Mouse (Mus musculus): ENCODE results near the gene Dnajc11. TPM values are rescaled to one million over a fixed set of nuclear protein-coding genes. Genes with fewer than 3 reads are reported as not detected.

Gene Dnajc11
- polyA plus RNA-seq, 1 experiment from 2014 or later: 71.4 TPM

DNA sequence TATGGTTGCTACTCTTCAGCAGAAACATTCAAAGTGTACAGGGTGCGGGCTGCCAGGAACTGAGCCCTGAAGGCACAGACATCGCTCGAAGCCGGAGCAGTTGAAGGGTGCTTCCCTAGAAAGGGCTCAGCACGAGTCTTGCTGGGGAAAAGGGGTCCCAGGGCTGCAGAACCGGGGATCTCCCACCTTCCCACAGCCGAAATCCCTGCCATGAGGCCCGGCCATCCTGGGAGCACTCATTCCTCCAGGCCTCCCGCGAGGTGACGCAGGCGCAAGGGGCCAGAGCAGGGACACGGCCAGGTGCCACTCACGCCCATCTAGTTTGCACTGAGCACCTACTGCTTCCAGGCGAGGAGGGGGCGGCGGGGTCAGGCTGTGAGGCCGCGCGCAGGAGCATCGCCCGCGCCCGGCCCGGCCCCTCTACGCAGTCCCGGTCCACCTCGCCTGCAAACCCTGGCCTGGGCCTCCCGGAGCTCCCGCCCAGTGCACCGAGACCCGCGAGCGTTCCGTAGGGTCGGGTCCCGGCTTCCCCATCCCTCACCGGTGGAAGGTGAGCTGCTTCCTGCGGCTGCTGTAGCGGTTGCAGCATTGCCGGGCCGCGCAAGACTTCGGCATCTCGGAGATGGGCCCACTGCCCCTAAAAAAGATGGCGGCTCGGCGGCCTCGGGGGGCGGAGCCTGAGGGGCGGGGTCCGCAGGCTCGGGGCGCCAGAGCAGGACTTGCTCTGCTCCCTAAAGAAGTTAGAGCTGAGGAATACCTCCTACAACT, 55.0 kb downstream of the Dnajc11 start, which contains the start of gene Thap3:
TSS of gene Thap3 (minus strand) at position 656 of the 768 bp plus-strand sequence.
- Histone ChIP-seq H3K4me1 (peaks cover 54% of the 10 kb centered on the region), H3K27ac (peak within 1 kb of the TSS; percentile 92), H3K9ac (peak within 1 kb of the TSS; percentile 97), H3K4me3 (peak within 1 kb of the TSS; percentile 90), H3K4me2 (peak within 1 kb of the TSS; percentile 82), H3K36me3 (peaks cover 55% of the 10 kb centered on the region), H3K27me3 (no peaks in the 10 kb centered on the region), H3K9me3 (no peaks in the 10 kb centered on the region)
- WGBS: 2% methylated on average over 54 of the region's 54 CpGs
- ATAC-seq (ENCODE audit: insufficient number of reproducible peaks, insufficient read depth, low FRiP score, low TSS enrichment, low read depth): peak; percentile 68

DNA sequence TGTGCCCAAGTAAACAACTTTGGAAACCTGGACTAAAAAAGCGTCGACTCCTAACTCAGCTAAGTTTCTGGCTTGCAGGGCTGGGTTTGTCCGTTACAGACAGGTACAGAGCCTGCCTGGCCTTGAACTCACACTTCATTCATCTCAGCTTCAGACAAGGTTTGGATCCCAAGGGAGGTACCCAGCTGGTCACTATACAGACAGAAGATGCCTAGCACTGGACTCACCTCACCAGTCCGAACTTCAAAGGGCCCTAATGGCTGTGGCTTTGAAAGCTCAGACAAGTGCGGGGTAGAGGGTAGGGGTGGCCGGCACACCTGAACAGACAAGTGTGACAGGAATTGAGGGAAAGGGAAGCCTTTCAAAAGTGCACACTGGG, 55.6 kb downstream of the Dnajc11 start:
- Histone ChIP-seq H3K9me3 (no peaks in the 10 kb centered on the region), H3K9ac (peak overlapping the region; percentile 97), H3K4me2 (peak overlapping the region; percentile 82), H3K27ac (peak overlapping the region; percentile 92), H3K36me3 (peaks cover 51% of the 10 kb centered on the region), H3K4me1 (peaks cover 56% of the 10 kb centered on the region), H3K4me3 (peak overlapping the region; percentile 90), H3K27me3 (no peaks in the 10 kb centered on the region)
- 28% methylated on average over 6 of the region's 6 CpGs for WGBS
- ATAC-seq (ENCODE audit: insufficient number of reproducible peaks, insufficient read depth, low FRiP score, low TSS enrichment, low read depth): no peak

DNA sequence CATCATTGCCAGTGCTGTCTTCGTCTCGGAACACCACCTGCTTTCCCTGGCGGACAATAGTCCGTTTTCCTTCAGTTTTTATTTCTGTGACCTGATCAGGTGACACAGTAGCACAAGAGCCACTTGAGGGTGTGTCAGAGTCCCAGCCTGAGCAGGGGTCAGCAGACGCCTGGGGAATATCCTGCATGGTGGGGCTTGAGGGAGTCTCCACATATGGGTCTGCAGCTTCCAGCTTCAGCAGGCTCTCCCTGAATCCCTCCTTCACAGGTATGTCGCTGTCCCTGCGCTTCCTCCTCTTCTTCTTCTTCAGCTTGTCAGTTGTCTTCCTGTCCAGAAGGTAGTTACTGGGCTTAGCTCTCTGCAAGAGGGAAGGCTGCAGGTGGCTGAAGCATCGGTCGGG, 58.6 kb downstream of the Dnajc11 start:
- no peak overlapping the region for H3K27ac ChIP-seq
- peaks cover 41% of the 10 kb centered on the region for H3K4me1 ChIP-seq
- 89% methylated on average over 9 of the region's 9 CpGs for WGBS
- H3K4me3 ChIP-seq: no peak overlapping the region
- H3K27me3 ChIP-seq: no peaks in the 10 kb centered on the region
- peaks cover 35% of the 10 kb centered on the region for H3K36me3 ChIP-seq
- no peaks in the 10 kb centered on the region for H3K9me3 ChIP-seq
- H3K4me2 ChIP-seq: no peak overlapping the region
- no peak for ATAC-seq (ENCODE audit: insufficient number of reproducible peaks, insufficient read depth, low FRiP score, low TSS enrichment, low read depth)
- H3K9ac ChIP-seq: no peak overlapping the region

DNA sequence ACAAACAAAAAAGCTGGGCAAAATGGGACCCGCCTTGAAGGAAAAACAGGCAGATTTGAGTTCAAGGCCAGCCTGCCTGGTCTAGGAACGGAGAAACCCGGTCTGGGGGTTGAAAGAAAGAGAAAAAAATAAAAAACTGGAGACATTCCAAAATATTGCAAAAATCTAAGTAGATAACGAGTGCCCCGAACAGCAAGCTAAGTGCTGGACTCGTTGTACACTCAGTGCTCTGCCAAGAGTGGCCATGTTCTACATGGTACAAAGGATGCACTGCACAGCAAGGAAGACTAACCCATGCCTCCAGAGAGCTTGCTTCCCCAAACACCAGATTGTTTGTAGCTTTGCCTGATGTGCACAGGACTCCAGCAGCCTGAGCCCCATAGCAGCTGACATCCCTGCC, 59.5 kb downstream of the Dnajc11 start:
- Histone ChIP-seq H3K36me3 (peaks cover 35% of the 10 kb centered on the region), H3K9me3 (no peaks in the 10 kb centered on the region), H3K4me2 (peak overlapping the region; percentile 83; the same call in 1 of the 2 replicates), H3K9ac (peak overlapping the region; percentile 28; the same call in 1 of the 2 replicates), H3K27ac (no peak overlapping the region), H3K27me3 (no peaks in the 10 kb centered on the region), H3K4me3 (0 out of 2 replicates have a peak overlapping the region, but pooled peaks have one; percentile 98), H3K4me1 (peaks cover 39% of the 10 kb centered on the region)
- no peak for ATAC-seq (ENCODE audit: insufficient number of reproducible peaks, insufficient read depth, low FRiP score, low TSS enrichment, low read depth)
- WGBS: 77% methylated on average over 6 of the region's 6 CpGs

DNA sequence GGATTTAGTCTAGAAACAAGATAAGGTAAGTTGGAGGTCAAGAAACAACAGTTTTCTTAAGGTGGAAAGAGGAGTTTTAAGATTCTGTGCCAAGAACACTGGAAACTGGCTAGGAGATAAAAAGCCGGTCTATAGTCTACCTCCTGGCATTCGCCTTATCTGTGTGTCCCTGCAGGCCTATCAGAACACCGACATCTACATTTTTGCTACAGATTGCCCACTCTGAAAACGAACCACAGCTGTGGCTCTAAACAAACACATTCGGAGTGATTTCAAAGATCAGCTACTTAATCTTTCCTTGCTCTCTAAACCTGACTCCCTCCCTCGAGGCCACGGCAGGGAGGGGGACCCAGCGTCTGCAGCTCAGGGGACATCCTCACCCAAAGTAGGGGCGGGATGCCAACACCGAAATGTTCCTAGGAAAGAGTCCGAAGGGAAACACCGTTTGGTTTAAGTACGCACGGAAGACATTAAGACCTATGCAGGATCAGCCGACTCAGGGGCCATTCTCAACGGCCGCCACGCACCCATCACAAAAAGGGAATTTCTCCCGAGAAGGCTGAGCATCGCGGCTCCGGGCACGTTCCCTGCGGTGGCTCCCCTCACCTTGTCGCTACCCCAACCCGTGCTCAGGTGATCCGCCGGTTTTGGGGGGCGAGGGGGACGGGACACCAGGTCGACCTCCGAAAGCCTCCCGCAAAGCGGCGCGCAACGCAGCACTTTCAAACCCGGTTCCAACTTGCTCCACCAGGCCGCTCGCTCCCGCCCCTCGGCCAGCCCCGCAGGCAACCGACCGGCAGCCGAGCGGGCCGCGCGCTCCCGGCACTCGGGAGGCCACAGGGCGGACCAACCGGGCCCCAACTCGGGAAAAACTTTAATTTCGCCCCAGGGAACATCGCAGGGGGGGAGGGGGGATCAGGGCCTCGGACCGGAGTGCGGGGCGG, 61.0 kb downstream of the Dnajc11 start:
- Histone ChIP-seq H3K4me3 (peak overlapping the region; percentile 98), H3K4me2 (peak overlapping the region; percentile 83), H3K4me1 (peaks cover 29% of the 10 kb centered on the region), H3K9me3 (no peaks in the 10 kb centered on the region), H3K36me3 (peaks cover 32% of the 10 kb centered on the region), H3K9ac (peak overlapping the region; percentile 97), H3K27me3 (no peaks in the 10 kb centered on the region), H3K27ac (peak overlapping the region; percentile 91)
- ATAC-seq (ENCODE audit: insufficient number of reproducible peaks, insufficient read depth, low FRiP score, low TSS enrichment, low read depth): no peak
- under 1% methylated on average over 57 of the region's 61 CpGs for WGBS

DNA sequence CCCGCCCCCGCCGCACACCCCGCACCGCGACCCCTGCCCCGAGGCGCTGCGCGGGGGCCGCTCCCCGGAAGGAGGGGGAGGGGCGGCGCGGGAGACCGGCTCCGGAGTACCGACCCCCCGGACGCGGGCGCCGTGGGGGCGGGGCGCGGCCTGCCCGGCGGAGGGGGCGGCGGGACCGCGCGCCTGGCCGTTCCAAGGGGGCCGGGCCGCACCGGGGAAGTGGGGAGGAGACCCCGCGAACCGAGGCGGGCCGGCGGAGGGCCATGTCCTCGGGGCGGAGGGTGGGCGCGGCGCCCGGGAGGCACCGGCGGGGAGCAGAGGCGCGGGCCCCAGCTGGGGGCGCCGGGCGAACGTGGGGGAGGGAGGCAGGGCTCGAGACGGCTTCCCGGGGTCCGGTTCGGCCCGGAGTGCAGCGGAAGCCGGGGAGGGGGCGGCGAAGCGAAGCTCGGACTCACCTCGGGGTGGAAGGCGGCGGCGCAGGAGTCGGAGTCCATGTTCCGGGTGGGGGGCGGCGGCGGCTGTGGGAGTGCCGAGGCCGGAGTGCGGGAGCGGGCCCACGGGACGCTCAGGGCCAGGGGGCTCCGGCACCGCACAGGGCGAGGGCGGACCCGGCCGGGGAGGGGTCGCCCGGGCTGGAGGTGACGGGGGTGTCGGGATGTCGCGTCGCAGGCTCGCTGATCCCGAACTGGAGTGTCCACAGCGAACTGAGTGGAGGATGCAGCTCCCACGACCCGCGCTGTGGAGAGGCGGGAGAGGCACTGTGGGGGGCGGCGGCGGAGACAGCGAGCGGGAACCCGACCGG, 62.1 kb downstream of the Dnajc11 start:
- H3K4me2 ChIP-seq: peak overlapping the region; percentile 83
- H3K36me3 ChIP-seq: peaks cover 22% of the 10 kb centered on the region
- peak overlapping the region; percentile 91 for H3K27ac ChIP-seq
- under 1% methylated on average over 87 of the region's 111 CpGs for WGBS
- H3K9me3 ChIP-seq: no peaks in the 10 kb centered on the region
- peak overlapping the region; percentile 97 for H3K9ac ChIP-seq
- peak; percentile 45; the same call in 1 of the 2 replicates for ATAC-seq (ENCODE audit: insufficient number of reproducible peaks, insufficient read depth, low FRiP score, low TSS enrichment, low read depth)
- peak overlapping the region; percentile 98 for H3K4me3 ChIP-seq
- H3K27me3 ChIP-seq: no peaks in the 10 kb centered on the region
- peaks cover 23% of the 10 kb centered on the region for H3K4me1 ChIP-seq

DNA sequence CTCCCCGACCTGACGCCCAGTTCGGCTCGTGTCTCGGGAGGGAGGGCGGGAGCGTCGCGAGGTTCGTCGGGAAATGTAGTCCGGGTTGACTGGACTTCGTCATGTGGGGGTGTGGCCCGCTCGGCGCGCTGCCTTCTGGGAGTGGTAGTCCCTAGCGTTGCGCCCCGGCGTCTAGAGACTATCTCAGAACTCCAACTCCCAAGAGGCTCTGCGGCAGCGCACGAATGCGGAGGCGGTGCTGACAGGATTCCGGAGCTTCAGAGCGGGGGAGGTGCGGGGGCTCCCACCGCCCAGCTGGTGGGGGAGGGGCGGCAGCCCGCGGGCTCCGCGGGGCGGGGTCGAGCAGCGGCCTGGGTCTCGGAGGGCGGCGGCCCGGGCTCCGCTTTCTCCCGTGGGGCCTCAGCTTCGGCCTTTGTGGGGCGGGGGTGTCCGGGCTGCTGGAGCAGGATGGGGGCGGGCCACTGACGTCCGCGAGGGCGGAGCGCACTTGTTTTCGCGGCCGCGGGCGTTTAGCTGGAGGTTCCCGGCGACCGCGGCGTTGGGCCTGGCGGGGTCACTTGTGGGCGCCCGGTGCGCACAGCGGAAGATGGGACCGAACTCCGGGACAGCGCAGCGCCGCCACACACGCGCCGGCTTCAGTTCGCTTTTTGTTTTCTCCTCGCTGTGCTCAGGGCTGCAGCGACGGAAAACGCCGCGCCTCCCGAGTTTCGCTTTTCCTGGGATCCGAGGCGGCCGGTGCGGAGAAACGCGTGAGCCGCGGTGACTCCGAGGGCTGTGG, 62.9 kb downstream of the Dnajc11 start, which contains the start of gene Phf13:
TSS of gene Phf13 (minus strand) at position 86 of the 778 bp plus-strand sequence.
- H3K27ac ChIP-seq: peak within 1 kb of the TSS; percentile 91
- no peaks in the 10 kb centered on the region for H3K9me3 ChIP-seq
- H3K4me2 ChIP-seq: peak within 1 kb of the TSS; percentile 83
- H3K4me1 ChIP-seq: peaks cover 23% of the 10 kb centered on the region
- under 1% methylated on average over 94 of the region's 94 CpGs for WGBS
- H3K9ac ChIP-seq: peak within 1 kb of the TSS; percentile 97
- no peaks in the 10 kb centered on the region for H3K27me3 ChIP-seq
- H3K4me3 ChIP-seq: peak within 1 kb of the TSS; percentile 98
- H3K36me3 ChIP-seq: peaks cover 14% of the 10 kb centered on the region
- ATAC-seq (ENCODE audit: insufficient number of reproducible peaks, insufficient read depth, low FRiP score, low TSS enrichment, low read depth): peak; percentile 94

DNA sequence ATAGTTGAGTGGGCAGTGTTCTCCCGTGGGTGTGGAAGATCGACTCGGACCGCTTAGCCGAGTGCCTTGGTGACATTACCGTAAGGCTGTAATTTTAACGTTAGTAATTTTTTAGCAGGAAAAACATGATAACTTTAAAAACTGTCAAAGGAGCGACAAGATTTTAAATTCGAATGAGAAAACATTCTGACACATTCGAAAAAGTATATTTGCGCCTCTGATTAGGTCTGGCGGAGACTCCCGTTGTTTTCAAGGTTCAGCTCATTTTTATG, 63.4 kb downstream of the Dnajc11 start:
- peak overlapping the region; percentile 89 for H3K27ac ChIP-seq
- no peaks in the 10 kb centered on the region for H3K9me3 ChIP-seq
- WGBS: 4% methylated on average over 13 of the region's 13 CpGs
- H3K4me2 ChIP-seq: peak overlapping the region; percentile 66
- H3K36me3 ChIP-seq: peaks cover 9% of the 10 kb centered on the region
- peaks cover 23% of the 10 kb centered on the region for H3K4me1 ChIP-seq
- ATAC-seq (ENCODE audit: insufficient number of reproducible peaks, insufficient read depth, low FRiP score, low TSS enrichment, low read depth): no peak
- H3K27me3 ChIP-seq: no peaks in the 10 kb centered on the region
- peak overlapping the region; percentile 79 for H3K9ac ChIP-seq
- H3K4me3 ChIP-seq: peak overlapping the region; percentile 98

DNA sequence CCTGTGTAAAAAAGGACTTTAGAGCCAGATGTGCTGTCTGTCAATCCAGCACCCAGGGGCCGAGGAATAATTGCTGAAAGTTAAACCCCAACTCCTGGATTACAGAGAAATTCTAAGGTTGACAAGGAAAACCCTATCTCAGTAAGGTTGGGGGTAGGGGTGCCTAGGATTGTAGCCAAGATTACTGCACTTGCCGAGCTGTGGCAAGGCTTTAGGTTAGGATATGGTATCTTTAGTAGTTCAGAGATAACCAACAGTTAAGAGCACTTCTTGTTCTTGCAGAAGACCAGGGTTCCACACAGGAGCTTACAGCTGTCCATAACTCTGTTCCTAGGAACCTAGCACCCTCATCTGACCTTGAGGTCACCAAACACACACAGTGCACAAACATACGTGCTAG, 64.2 kb downstream of the Dnajc11 start:
- Histone ChIP-seq H3K9me3 (no peaks in the 10 kb centered on the region), H3K27me3 (no peaks in the 10 kb centered on the region), H3K27ac (no peak overlapping the region), H3K4me3 (peak overlapping the region; percentile 98; the same call in 1 of the 2 replicates), H3K9ac (peak overlapping the region; percentile 79), H3K36me3 (peaks cover under 1% of the 10 kb centered on the region), H3K4me1 (peaks cover 23% of the 10 kb centered on the region), H3K4me2 (peak overlapping the region; percentile 66)
- no peak for ATAC-seq (ENCODE audit: insufficient number of reproducible peaks, insufficient read depth, low FRiP score, low TSS enrichment, low read depth)
- 60% methylated on average over 3 of the region's 3 CpGs for WGBS

DNA sequence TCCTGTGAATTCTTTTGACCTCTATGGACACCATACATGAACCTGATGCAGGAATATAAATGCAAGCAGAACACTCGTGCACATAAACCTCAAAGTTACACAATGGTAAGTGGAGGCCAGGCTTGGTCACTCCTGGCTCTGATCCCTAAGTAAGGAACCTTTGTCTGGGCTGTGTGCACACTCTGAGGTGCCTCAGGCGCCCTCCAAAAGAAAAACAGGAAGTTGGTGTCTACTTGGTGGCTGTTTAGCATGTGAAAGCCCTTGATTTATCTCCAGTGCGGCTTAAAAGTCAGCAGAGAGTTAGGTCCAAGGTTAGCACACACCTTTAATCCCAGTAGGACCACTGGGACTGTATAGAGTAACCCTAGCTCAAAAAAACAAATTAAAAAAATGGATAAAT, 66.0 kb downstream of the Dnajc11 start:
- Histone ChIP-seq H3K27me3 (no peaks in the 10 kb centered on the region), H3K4me1 (peaks cover 9% of the 10 kb centered on the region), H3K27ac (no peak overlapping the region), H3K9me3 (no peaks in the 10 kb centered on the region), H3K9ac (no peak overlapping the region), H3K4me2 (no peak overlapping the region), H3K4me3 (no peak overlapping the region), H3K36me3 (no peaks in the 10 kb centered on the region)
- 38% methylated on average over 3 of the region's 3 CpGs for WGBS
- no peak for ATAC-seq (ENCODE audit: insufficient number of reproducible peaks, insufficient read depth, low FRiP score, low TSS enrichment, low read depth)

All from embryonic facial prominence, embryonic 13.5 days (tissue).